Mouse (Mus musculus): ENCODE data around the gene Pawr. TPM values are rescaled to one million over a fixed set of nuclear protein-coding genes. Genes with fewer than 3 reads are reported as not detected.
A peak's percentile ranks its signal among the peaks of the same experiment; 100 is the strongest.

Pawr gene
- total RNA-seq, 1 experiment = 36.4 TPM

DNA sequence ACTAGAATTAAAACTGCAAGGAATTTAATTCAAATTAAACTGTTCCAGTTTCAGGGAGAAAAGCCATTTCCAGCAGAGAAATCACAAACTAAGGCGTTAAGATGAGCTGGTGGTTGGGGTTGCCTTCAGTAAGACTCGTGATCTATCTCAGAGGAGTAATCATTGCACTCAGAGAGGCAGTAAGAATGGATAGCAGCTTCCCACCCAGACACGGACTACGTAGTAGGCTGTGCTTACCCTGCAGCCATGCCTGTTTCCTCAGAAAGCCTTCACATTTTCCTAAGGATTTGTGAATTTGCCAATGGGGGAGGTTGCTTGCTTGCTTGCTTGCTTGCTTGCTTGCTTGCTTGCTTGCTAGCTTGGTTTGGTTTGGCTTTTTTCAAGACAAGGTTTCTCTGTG lies 47.5 kb upstream of the Pawr start:
- TF ChIP-seq ZNF384 (IDR thresholded peaks at IDR 0.05; ENCODE audit: low read depth, low read length) (no peak), CHD2 (IDR thresholded peaks at IDR 0.05; ENCODE audit: low read depth, low read length) (no peak), HCFC1 (IDR thresholded peaks at IDR 0.05; ENCODE audit: borderline replicate concordance, insufficient read depth, low read length) (no peak), MAFK (IDR thresholded peaks at IDR 0.05; ENCODE audit: insufficient read depth, low read depth, low read length) (no peak), ZC3H11A (IDR thresholded peaks at IDR 0.05; ENCODE audit: borderline replicate concordance, low read depth, low read length) (no peak)
- Histone ChIP-seq H3K4me3 (ENCODE audit: insufficient read depth in 1 of 2, low read depth in 1 of 2, low read length in 2 of 2, poor library complexity in 1 of 2, severe bottlenecking in 1 of 2) (peak overlapping the region in 1 of 2 experiments; percentile 7; a peak in 1 of 4 replicates), H3K9me3 (ENCODE audit: control insufficient read depth, insufficient read depth, low read depth, low read length) (no peaks in the 10 kb centered on the region), H3K9ac (ENCODE audit: insufficient read depth, low read depth, low read length, poor library complexity, severe bottlenecking) (peak overlapping the region; percentile 56; the same call in 1 of the 2 replicates), H3K27ac (ENCODE audit: insufficient read depth, low read depth, low read length, poor library complexity, severe bottlenecking) (peak overlapping the region; percentile 90), H3K4me1 (ENCODE audit: control insufficient read depth in 2 of 2, insufficient read depth in 2 of 2, low read length in 2 of 2, poor library complexity in 1 of 2) (peaks cover 15 to 20% of the 10 kb centered on the region in 2 experiments), H3K36me3 (ENCODE audit: control insufficient read depth, insufficient read depth, low read length, poor library complexity, severe bottlenecking) (no peaks in the 10 kb centered on the region)
- DNase-seq (ENCODE audit: low read depth, low spot score) = no peak
- in situ Hi-C loops (cut with MboI; ENCODE audit: low sequenced_read_pairs in 2 of 2, unreplicated experiment in 2 of 2) = no loop called here

DNA sequence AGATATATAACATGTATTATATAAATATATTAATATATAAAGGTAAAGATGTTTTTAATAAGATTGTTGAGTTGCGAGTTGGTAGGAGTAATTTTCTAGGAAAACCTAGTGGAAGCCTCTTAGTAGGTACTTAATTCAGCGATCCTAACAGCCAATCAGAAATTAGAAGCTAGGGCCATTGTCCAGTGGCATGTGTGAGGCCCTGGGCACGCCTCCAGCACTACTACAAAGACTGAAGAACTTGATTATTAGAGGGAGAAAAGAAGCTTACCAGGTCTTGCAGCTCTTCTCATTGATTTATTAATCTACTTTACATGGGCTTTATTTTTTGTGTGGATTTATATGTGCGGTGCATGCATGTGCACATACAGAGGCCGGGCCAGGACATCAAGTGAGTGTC lies 46.9 kb upstream of the Pawr start:
- Histone ChIP-seq H3K4me3 (ENCODE audit: insufficient read depth in 1 of 2, low read depth in 1 of 2, low read length in 2 of 2, poor library complexity in 1 of 2, severe bottlenecking in 1 of 2) (peak overlapping the region; percentile 6 to 46), H3K9me3 (ENCODE audit: control insufficient read depth, insufficient read depth, low read depth, low read length) (no peaks in the 10 kb centered on the region), H3K9ac (ENCODE audit: insufficient read depth, low read depth, low read length, poor library complexity, severe bottlenecking) (peak overlapping the region; percentile 60), H3K4me1 (ENCODE audit: control insufficient read depth in 2 of 2, insufficient read depth in 2 of 2, low read length in 2 of 2, poor library complexity in 1 of 2) (peaks cover 15 to 20% of the 10 kb centered on the region in 2 experiments), H3K27ac (ENCODE audit: insufficient read depth, low read depth, low read length, poor library complexity, severe bottlenecking) (peak overlapping the region; percentile 98), H3K36me3 (ENCODE audit: control insufficient read depth, insufficient read depth, low read length, poor library complexity, severe bottlenecking) (no peaks in the 10 kb centered on the region)
- DNase-seq (ENCODE audit: low read depth, low spot score) = no peak
- TF ChIP-seq ZC3H11A (IDR thresholded peaks at IDR 0.05; ENCODE audit: borderline replicate concordance, low read depth, low read length) (no peak), ZNF384 (IDR thresholded peaks at IDR 0.05; ENCODE audit: low read depth, low read length) (no peak), HCFC1 (IDR thresholded peaks at IDR 0.05; ENCODE audit: borderline replicate concordance, insufficient read depth, low read length) (no peak), MAFK (IDR thresholded peaks at IDR 0.05; ENCODE audit: insufficient read depth, low read depth, low read length) (no peak), CHD2 (IDR thresholded peaks at IDR 0.05; ENCODE audit: low read depth, low read length) (no peak)
- in situ Hi-C loops (cut with MboI; ENCODE audit: low sequenced_read_pairs in 2 of 2, unreplicated experiment in 2 of 2) = no loop called here

DNA sequence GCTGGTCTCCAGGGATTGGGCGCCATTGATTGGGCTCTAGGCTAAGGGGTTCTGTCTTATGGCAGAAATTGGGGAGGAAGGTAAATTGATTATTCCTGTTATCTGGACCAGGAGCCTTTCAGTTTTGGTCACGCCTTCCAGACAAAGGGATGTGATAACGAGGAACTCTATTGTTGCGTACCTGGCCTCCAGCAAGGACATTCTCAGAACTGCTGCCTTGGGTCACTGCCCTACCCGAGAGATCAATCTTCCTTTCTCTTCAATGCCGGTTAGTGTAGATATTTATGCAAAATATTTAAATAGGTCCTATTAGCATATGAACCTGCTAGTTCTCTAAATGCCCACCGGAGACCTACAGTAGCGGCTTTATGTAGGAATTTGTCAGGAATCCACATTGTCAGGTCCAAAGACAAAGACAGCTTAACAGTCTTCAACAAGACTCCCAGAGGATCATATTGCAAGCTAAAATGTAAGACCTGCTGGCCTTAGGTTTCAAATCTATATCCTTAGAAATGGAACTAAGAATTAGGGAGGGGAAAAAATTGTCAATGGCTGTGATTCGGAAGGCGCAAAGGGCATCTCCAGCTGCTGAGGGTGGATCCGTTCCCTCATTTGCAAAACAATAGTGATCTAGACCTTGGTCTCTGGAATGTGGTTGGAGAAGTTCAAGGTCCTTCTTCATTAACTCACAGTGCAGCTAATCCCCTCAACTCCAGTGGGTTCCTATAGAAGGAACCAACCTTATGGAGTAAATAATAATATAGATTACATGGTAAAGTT lies 45.1 kb upstream of the Pawr start:
- DNase-seq (ENCODE audit: low read depth, low spot score) = no peak
- Histone ChIP-seq H3K9ac (ENCODE audit: insufficient read depth, low read depth, low read length, poor library complexity, severe bottlenecking) (peak overlapping the region; percentile 52; the same call in 1 of the 2 replicates), H3K4me3 (ENCODE audit: insufficient read depth in 1 of 2, low read depth in 1 of 2, low read length in 2 of 2, poor library complexity in 1 of 2, severe bottlenecking in 1 of 2) (peak overlapping the region; percentile 6 to 46; a peak in 2 of 4 replicates), H3K9me3 (ENCODE audit: control insufficient read depth, insufficient read depth, low read depth, low read length) (no peaks in the 10 kb centered on the region), H3K36me3 (ENCODE audit: control insufficient read depth, insufficient read depth, low read length, poor library complexity, severe bottlenecking) (no peaks in the 10 kb centered on the region), H3K4me1 (ENCODE audit: control insufficient read depth in 2 of 2, insufficient read depth in 2 of 2, low read length in 2 of 2, poor library complexity in 1 of 2) (peaks cover 18 to 22% of the 10 kb centered on the region in 2 experiments), H3K27ac (ENCODE audit: insufficient read depth, low read depth, low read length, poor library complexity, severe bottlenecking) (peak overlapping the region; percentile 98)
- in situ Hi-C loops (cut with MboI; ENCODE audit: low sequenced_read_pairs in 2 of 2, unreplicated experiment in 2 of 2) = no loop called here
- TF ChIP-seq ZNF384 (IDR thresholded peaks at IDR 0.05; ENCODE audit: low read depth, low read length) (no peak), MAFK (IDR thresholded peaks at IDR 0.05; ENCODE audit: insufficient read depth, low read depth, low read length) (no peak), CHD2 (IDR thresholded peaks at IDR 0.05; ENCODE audit: low read depth, low read length) (peak; percentile 63)

DNA sequence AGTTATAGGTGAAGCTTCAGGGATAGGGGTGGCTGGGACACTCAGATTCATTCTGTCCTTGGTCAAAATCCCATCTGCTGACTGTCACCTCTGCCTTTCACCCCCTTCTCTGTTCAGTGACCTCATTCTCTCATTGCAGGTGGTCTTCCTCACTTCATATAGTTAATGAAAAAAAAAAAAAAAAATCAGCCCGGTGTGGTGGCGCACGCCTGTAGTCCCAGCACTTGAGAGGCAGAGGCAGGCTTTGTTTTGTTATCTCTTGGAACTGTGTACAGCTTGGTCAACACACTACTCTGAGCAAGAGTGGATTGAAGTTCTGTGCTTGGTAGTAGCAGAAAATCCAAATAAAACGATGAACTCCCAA lies 44.5 kb upstream of the Pawr start:
- Histone ChIP-seq H3K27ac (ENCODE audit: insufficient read depth, low read depth, low read length, poor library complexity, severe bottlenecking) (peak overlapping the region; percentile 98), H3K4me1 (ENCODE audit: control insufficient read depth in 2 of 2, insufficient read depth in 2 of 2, low read length in 2 of 2, poor library complexity in 1 of 2) (peaks cover 16 to 22% of the 10 kb centered on the region in 2 experiments), H3K4me3 (ENCODE audit: insufficient read depth in 1 of 2, low read depth in 1 of 2, low read length in 2 of 2, poor library complexity in 1 of 2, severe bottlenecking in 1 of 2) (no peak overlapping the region; a peak in 2 of 4 replicates), H3K36me3 (ENCODE audit: control insufficient read depth, insufficient read depth, low read length, poor library complexity, severe bottlenecking) (no peaks in the 10 kb centered on the region), H3K9me3 (ENCODE audit: control insufficient read depth, insufficient read depth, low read depth, low read length) (no peaks in the 10 kb centered on the region), H3K9ac (ENCODE audit: insufficient read depth, low read depth, low read length, poor library complexity, severe bottlenecking) (0 out of 2 replicates have a peak overlapping the region, but pooled peaks have one; percentile 52)
- no peak for DNase-seq (ENCODE audit: low read depth, low spot score)
- peak; percentile 96 for TF ChIP-seq ZNF384 (IDR thresholded peaks at IDR 0.05; ENCODE audit: low read depth, low read length)
- TF ChIP-seq ZC3H11A (IDR thresholded peaks at IDR 0.05; ENCODE audit: borderline replicate concordance, low read depth, low read length) = no peak
- in situ Hi-C loops (cut with MboI; ENCODE audit: low sequenced_read_pairs in 2 of 2, unreplicated experiment in 2 of 2) = no loop called here
